Mouse (Mus musculus) liver, adult 2 months (tissue): ENCODE measurements around the gene Scn5a.

Experiments
- CTCF ChIP-seq: fragments of 200-500 bp; IDR thresholded peaks from 2 replicates; pipeline ENCODE4 v1.5.1; 2011; ENCODE audit warnings: low read depth, low read length, control low read depth
- POLR2A ChIP-seq: fragments of 200-500 bp; IDR thresholded peaks from 2 replicates; pipeline ENCODE4 v1.6.1; 2011; ENCODE audit warnings: low read length, control low read depth; ENCODE audit not compliant: insufficient read depth; ENCODE audit errors: extremely low read depth

DNA sequence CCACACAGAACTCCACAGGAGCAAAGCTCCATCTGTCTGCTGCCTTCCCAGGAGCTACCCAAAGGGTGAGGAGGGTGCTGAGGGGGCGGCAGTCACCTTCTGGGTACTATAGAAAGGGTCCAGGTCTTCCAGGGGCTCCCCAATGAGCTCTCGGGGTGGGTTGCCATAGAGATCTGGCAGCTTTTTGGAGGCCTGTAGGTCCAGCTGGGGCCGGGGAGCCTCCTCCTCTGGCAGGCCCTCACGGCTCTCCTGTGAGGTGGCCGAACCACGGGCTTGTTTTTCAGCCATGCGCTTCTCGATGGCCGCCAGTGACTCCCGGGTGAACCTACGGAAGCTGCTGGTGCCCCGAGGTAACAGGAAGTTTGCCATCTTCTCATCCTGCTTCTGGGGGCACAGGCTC is 16.6 kb downstream of the Scn5a start:
- TF ChIP-seq POLR2A: no peak
- TF ChIP-seq CTCF: no peak
